Mouse (Mus musculus) neural tube, embryonic 15.5 days (tissue): ENCODE measurements around the gene Gm10153. TPM values are rescaled to one million over a fixed set of nuclear protein-coding genes. Genes with fewer than 3 reads are reported as not detected.
"Not testable (repeated sequence)": the region's sequence is repeated elsewhere in the genome, so short reads cannot be mapped to it uniquely, and the experiment has no call there.

Experiments
- ATAC-seq: fragments of 200-750 bp; cut with Nextera tagmentation; 2 replicates; pipeline ENCODE4 v1.8.0; 2017; ENCODE audit warnings: mild to moderate bottlenecking, moderate TSS enrichment, moderate library complexity; ENCODE audit not compliant: low FRiP score
- H3K27ac ChIP-seq: fragments of 300-500 bp; sonication (generic); replicated peaks from 2 replicates; pipeline ENCODE4 v1.5.1; 2015; ENCODE audit warnings: mild to moderate bottlenecking, inconsistent platforms
- H3K27me3 ChIP-seq: fragments of 300-500 bp; sonication (generic); replicated peaks from 2 replicates; pipeline ENCODE4 v1.6.1; 2015; ENCODE audit warnings: inconsistent platforms
- H3K36me3 ChIP-seq: fragments of 300-500 bp; sonication (generic); 2 replicates; pipeline ENCODE4 v1.6.1; 2015; ENCODE audit warnings: inconsistent platforms
- H3K4me1 ChIP-seq: fragments of 300-500 bp; sonication (generic); 2 replicates; pipeline ENCODE4 v1.6.1; 2015; ENCODE audit warnings: inconsistent platforms
- H3K4me2 ChIP-seq: fragments of 300-500 bp; sonication (generic); 2 replicates; pipeline ENCODE4 v1.6.1; 2015; ENCODE audit warnings: inconsistent platforms, mild to moderate bottlenecking, moderate library complexity
- H3K4me3 ChIP-seq: fragments of 300-500 bp; sonication (generic); replicated peaks from 2 replicates; pipeline ENCODE4 v1.5.1; 2015; ENCODE audit warnings: mild to moderate bottlenecking, inconsistent platforms
- H3K9ac ChIP-seq: fragments of 300-500 bp; sonication (generic); replicated peaks from 2 replicates; pipeline ENCODE4 v1.6.1; 2015; ENCODE audit warnings: mild to moderate bottlenecking, inconsistent platforms
- H3K9me3 ChIP-seq: fragments of 300-500 bp; sonication (generic); replicated peaks from 2 replicates; pipeline ENCODE4 v1.6.1; 2016; ENCODE audit warnings: inconsistent platforms
- WGBS: fragments of 180-500 bp; shearing (Covaris S2); methylation state at CpG from one replicate; pipeline ENCODE4 v1.1.7; 2015; ENCODE audit warnings: mixed read lengths; 5-methylcytosine and 5-hydroxymethylcytosine counted together
- polyA plus RNA-seq: library from polyadenylated mRNA; unstranded; fragments of >200 nt; fragmentation: Nextera tagmentation; extraction: Ambion mirVana; gene quantifications from 2 replicates; pipeline ENCODE4 v1.2.1, GENCODE M21; 2015

Gm10153 gene
- polyA plus RNA-seq: not detected in 2 replicates

- 55% methylated on average over 2 of the region's 2 CpGs for WGBS
- Histone ChIP-seq H3K36me3 (no peaks in the 10 kb centered on the region), H3K4me1 (no peaks in the 10 kb centered on the region), H3K4me3 (no peak within 1 kb of the TSS), H3K9ac (no peak within 1 kb of the TSS), H3K4me2 (no peak within 1 kb of the TSS), H3K27ac (no peak within 1 kb of the TSS), H3K9me3 (no peaks in the 10 kb centered on the region), H3K27me3 (no peaks in the 10 kb centered on the region)
- ATAC-seq: no peak
Observed at GRCm38 (mm10) chr7:142190289-142190688, at the start of gene Gm10153. Gene Gm10153 (minus strand): TSS chr7:142190389.

GRCm38 (mm10) chr7:142231540-142231939, 41.4 kb upstream of the Gm10153 start:
- no peak for ATAC-seq
- H3K36me3 ChIP-seq: no peaks in the 10 kb centered on the region

GRCm38 (mm10) chr7:142229871-142230270, 39.7 kb upstream of the Gm10153 start, which contains the start of gene Krtap5-5:
Gene Krtap5-5 (minus strand): TSS chr7:142229971.
- not testable (repeated sequence) for H3K36me3 ChIP-seq, H3K4me1 ChIP-seq
- WGBS: 50% methylated on average over 3 of the region's 3 CpGs

More at GRCm38 (mm10) chr7:142231540-142231939, 41.4 kb upstream of the Gm10153 start:
- Histone ChIP-seq H3K4me1 (no peaks in the 10 kb centered on the region), H3K4me3 (no peak overlapping the region), H3K4me2 (no peak overlapping the region), H3K27ac (no peak overlapping the region), H3K9me3 (no peaks in the 10 kb centered on the region), H3K27me3 (no peaks in the 10 kb centered on the region), H3K9ac (no peak overlapping the region)
- 33% methylated on average over 1 of the region's 1 CpGs for WGBS

DNA sequence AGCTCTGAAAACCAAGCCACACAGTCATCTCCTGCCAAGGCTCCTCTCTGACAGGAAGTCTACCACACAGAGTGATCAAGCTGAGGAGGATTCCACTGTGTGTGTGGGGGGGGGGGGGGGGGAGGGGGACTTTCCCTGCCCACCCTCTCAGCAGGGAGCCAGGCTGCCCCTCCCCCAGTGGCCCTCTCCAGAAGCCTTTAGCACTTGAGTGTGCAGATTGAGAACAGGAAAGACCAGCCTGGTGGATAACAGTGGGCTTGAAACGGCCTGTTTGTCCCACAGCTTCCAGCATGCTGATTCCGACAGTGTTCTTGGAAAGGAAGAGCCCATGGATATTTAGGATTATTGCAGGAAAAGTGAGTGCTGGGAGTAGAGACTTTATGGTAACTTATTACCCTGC, 34.3 kb upstream of the Gm10153 start:
- H3K9me3 ChIP-seq: no peaks in the 10 kb centered on the region
- no peak for ATAC-seq
- H3K36me3 ChIP-seq: no peaks in the 10 kb centered on the region
- no peak overlapping the region for H3K27ac ChIP-seq
- H3K9ac ChIP-seq: no peak overlapping the region
- H3K4me1 ChIP-seq: no peaks in the 10 kb centered on the region
- 58% methylated on average over 2 of the region's 2 CpGs for WGBS
- no peak overlapping the region for H3K4me2 ChIP-seq
- no peak overlapping the region for H3K4me3 ChIP-seq
- no peaks in the 10 kb centered on the region for H3K27me3 ChIP-seq

More at GRCm38 (mm10) chr7:142229871-142230270, 39.7 kb upstream of the Gm10153 start, which contains the start of gene Krtap5-5:
- not testable (repeated sequence) for ATAC-seq, H3K27me3 ChIP-seq, H3K9ac ChIP-seq, H3K27ac ChIP-seq, H3K4me3 ChIP-seq, H3K9me3 ChIP-seq, H3K4me2 ChIP-seq

- not testable (repeated sequence) for ATAC-seq, H3K36me3 ChIP-seq, H3K4me3 ChIP-seq, H3K9me3 ChIP-seq, H3K9ac ChIP-seq, H3K4me1 ChIP-seq, H3K27ac ChIP-seq, H3K27me3 ChIP-seq, H3K4me2 ChIP-seq
- WGBS: 57% methylated on average over 1 of the region's 1 CpGs
Observed at GRCm38 (mm10) chr7:142212136-142212535, 21.9 kb upstream of the Gm10153 start.

- ATAC-seq: no peak
- H3K9ac ChIP-seq: no peak within 1 kb of the TSS
Observed at GRCm38 (mm10) chr7:142211559-142211958, 21.4 kb upstream of the Gm10153 start, which contains the start of gene Gm7579. Gene Gm7579 (plus strand): TSS chr7:142211859.

DNA sequence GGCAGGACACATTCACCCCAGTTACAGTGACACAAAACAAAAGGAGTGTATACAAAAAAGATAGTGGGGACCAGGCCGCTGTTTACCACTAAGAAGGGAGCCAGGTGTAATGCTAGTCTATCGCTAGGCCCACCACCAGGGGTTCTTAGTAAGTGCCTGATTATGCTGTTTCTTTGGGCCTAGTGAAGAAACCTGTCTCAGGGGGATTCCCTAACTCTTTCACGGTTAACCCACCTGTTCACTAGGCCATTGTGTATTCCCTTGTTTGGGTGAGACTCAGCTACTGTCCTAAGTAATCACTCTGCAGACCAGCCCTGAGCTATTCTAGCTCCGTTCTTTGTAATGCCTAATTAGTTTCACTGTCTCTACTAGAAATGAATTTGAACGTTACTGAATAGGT, 16.7 kb upstream of the Gm10153 start:
- not testable (repeated sequence) for H3K9ac ChIP-seq, H3K27ac ChIP-seq, ATAC-seq, H3K4me2 ChIP-seq, H3K9me3 ChIP-seq, H3K4me1 ChIP-seq, H3K27me3 ChIP-seq, H3K36me3 ChIP-seq, H3K4me3 ChIP-seq
- WGBS: 78% methylated on average over 5 of the region's 5 CpGs

More at GRCm38 (mm10) chr7:142211559-142211958, 21.4 kb upstream of the Gm10153 start, which contains the start of gene Gm7579:
- Histone ChIP-seq H3K36me3 (no peaks in the 10 kb centered on the region), H3K4me1 (no peaks in the 10 kb centered on the region), H3K4me3 (no peak within 1 kb of the TSS), H3K27ac (no peak within 1 kb of the TSS), H3K9me3 (no peaks in the 10 kb centered on the region), H3K27me3 (no peaks in the 10 kb centered on the region), H3K4me2 (no peak within 1 kb of the TSS)
- WGBS: 64% methylated on average over 1 of the region's 1 CpGs

DNA sequence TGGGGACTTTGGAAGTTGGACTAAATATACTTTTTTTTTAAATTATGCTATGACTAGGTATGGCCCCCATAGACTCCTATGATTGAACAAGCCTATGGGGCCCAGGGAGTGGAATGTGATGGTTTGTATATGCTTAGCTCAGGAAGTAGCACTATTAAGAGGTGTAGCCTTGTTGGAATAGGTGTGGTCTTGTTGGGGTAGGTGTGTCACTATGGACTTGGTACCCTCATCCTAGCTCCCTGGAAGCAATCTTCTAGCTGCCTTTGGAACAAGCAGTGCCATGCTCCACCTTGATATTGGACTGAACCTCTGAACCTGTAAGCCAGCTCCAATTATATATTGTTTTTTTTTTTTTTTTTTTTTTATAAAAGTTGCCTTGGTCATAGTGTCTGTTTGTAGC, 15.3 kb upstream of the Gm10153 start:
- H3K4me3 ChIP-seq: no peak overlapping the region
- H3K9ac ChIP-seq: no peak overlapping the region
- no peak for ATAC-seq
- no peak overlapping the region for H3K4me2 ChIP-seq
- no peaks in the 10 kb centered on the region for H3K36me3 ChIP-seq
- no peaks in the 10 kb centered on the region for H3K4me1 ChIP-seq
- H3K27me3 ChIP-seq: no peaks in the 10 kb centered on the region
- H3K9me3 ChIP-seq: no peaks in the 10 kb centered on the region
- H3K27ac ChIP-seq: no peak overlapping the region

DNA sequence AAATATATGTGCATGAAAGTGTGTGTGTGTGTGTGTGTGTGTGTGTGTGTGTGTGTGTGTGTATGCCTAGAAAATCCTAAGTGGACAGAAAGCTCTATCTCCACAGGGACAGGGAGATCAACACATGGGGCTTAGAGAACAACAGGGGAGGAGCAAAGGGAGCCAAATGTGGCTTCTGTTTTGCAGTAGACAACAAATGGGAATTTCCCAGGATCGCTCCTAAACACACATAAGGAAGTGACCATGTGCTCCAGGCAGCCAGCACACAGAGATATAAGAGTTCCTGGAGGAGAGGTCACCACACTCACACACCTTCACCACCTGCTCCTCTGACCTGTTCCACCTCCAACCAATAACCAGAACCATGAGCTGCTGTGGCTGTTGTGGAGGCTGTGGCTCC, 10.9 kb upstream of the Gm10153 start, which contains the start of gene Krtap5-3:
Gene Krtap5-3, plus strand, starts transcription at position 301 of the 400 bp plus-strand sequence.
- Histone ChIP-seq H3K27ac (no peak within 1 kb of the TSS), H3K27me3 (no peaks in the 10 kb centered on the region), H3K36me3 (no peaks in the 10 kb centered on the region), H3K4me3 (no peak within 1 kb of the TSS), H3K9ac (no peak within 1 kb of the TSS), H3K9me3 (no peaks in the 10 kb centered on the region), H3K4me1 (no peaks in the 10 kb centered on the region), H3K4me2 (no peak within 1 kb of the TSS)
- 80% methylated on average over 1 of the region's 1 CpGs for WGBS
- no peak for ATAC-seq

GRCm38 (mm10) chr7:142198748-142199147, 8.6 kb upstream of the Gm10153 start:
- 83% methylated on average over 2 of the region's 2 CpGs for WGBS
- Histone ChIP-seq H3K27me3 (no peaks in the 10 kb centered on the region), H3K4me2 (no peak overlapping the region), H3K4me3 (no peak overlapping the region), H3K4me1 (no peaks in the 10 kb centered on the region), H3K9me3 (no peaks in the 10 kb centered on the region), H3K36me3 (no peaks in the 10 kb centered on the region), H3K27ac (no peak overlapping the region), H3K9ac (no peak overlapping the region)
- ATAC-seq: no peak

DNA sequence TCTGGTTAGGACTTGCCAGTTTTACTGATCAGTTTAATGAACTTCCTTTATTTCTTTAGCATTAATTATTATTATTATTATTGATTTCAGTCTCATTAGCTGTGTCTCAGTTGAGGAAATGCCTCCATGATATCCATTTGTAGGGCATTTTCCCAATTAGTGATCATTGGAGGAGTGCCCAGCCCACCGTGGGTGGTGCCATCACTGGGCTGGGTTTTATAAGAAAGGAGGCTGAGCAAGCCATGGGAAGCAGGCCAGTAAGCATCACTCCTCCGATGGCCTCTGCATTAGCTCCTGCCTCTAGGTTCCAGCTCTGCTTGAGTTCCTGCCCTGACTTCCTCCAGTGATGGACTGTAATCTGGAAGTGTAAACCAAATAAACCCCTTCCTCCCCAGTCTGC, 2.0 kb downstream of the Gm10153 start:
- Histone ChIP-seq H3K27ac (no peak overlapping the region), H3K9me3 (no peaks in the 10 kb centered on the region), H3K27me3 (no peaks in the 10 kb centered on the region), H3K4me1 (no peaks in the 10 kb centered on the region), H3K9ac (no peak overlapping the region), H3K36me3 (no peaks in the 10 kb centered on the region), H3K4me3 (no peak overlapping the region), H3K4me2 (no peak overlapping the region)
- WGBS: 75% methylated on average over 2 of the region's 2 CpGs
- no peak for ATAC-seq

GRCm38 (mm10) chr7:142181021-142181420, 9.2 kb downstream of the Gm10153 start:
- no peaks in the 10 kb centered on the region for H3K4me1 ChIP-seq
- H3K4me2 ChIP-seq: no peak overlapping the region
- no peaks in the 10 kb centered on the region for H3K9me3 ChIP-seq
- no peaks in the 10 kb centered on the region for H3K36me3 ChIP-seq
- WGBS: 67% methylated on average over 1 of the region's 1 CpGs
- H3K4me3 ChIP-seq: no peak overlapping the region
- H3K27me3 ChIP-seq: no peaks in the 10 kb centered on the region
- ATAC-seq: no peak
- H3K9ac ChIP-seq: no peak overlapping the region
- no peak overlapping the region for H3K27ac ChIP-seq
